Mouse (Mus musculus): Measurements from ENCODE around the gene Fli1. TPM values are rescaled to one million over a fixed set of nuclear protein-coding genes. Genes with fewer than 3 reads are reported as not detected.

The Fli1 gene
- polyA plus RNA-seq, 1 experiment = 24.4 TPM

GRCm38 (mm10) chr9:32529594-32529993, 13.1 kb downstream of the Fli1 start:
- Histone ChIP-seq H3K27me3 (ENCODE audit: control insufficient read depth, insufficient read depth, low read length) (no peaks in the 10 kb centered on the region), H3K4me1 (ENCODE audit: control insufficient read depth, insufficient read depth, insufficient read length) (peaks cover 33% of the 10 kb centered on the region), H3K36me3 (ENCODE audit: control insufficient read depth, insufficient read depth, low read length) (peaks cover 5% of the 10 kb centered on the region; the same call in 1 of the 2 replicates), H3K4me3 (ENCODE audit: extremely low read depth, insufficient read depth, insufficient read length) (no peak overlapping the region), H3K27ac (ENCODE audit: insufficient read depth, low read length) (no peak overlapping the region)
- 48% methylated on average over 5 of the region's 5 CpGs for WGBS
- TF ChIP-seq POLR2A (IDR thresholded peaks at IDR 0.05; ENCODE audit: low read depth, low read length) (no peak), CTCF (IDR thresholded peaks at IDR 0.05; ENCODE audit: extremely low read depth, insufficient read depth, insufficient read length, insufficient replicate concordance) (no peak)
- DNase-seq (ENCODE audit: low read depth in 1 of 2, low spot score in 2 of 2) = no peak

DNA sequence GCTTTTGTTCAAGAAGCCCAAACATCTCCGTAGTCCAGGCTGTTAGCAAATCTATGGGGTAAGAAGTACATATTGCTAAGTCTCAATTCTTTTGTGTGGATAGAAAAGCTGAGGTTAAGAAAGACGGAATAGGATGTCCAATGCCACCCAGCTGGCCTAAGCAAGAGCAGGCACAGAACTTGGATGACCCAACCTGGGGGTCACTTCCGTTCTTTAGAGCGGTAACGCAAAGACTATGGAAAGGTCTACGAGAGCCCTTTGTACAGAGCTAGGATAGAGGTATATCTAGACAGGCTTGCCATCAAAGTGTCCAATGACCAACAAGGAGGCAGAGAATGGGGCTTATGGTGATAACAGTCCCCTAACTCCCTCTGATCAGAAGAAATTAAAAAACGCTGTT, 15.3 kb downstream of the Fli1 start:
- H3K27ac ChIP-seq (ENCODE audit: insufficient read depth, low read length) = no peak overlapping the region
- H3K27me3 ChIP-seq (ENCODE audit: control insufficient read depth, insufficient read depth, low read length) = no peaks in the 10 kb centered on the region
- H3K36me3 ChIP-seq (ENCODE audit: control insufficient read depth, insufficient read depth, low read length) = peaks cover 5% of the 10 kb centered on the region; the same call in 1 of the 2 replicates
- H3K4me3 ChIP-seq (ENCODE audit: extremely low read depth, insufficient read depth, insufficient read length) = no peak overlapping the region
- WGBS = 89% methylated on average over 7 of the region's 7 CpGs
- no peak for DNase-seq (ENCODE audit: low read depth in 1 of 2, low spot score in 2 of 2)
- H3K4me1 ChIP-seq (ENCODE audit: control insufficient read depth, insufficient read depth, insufficient read length) = peaks cover 27% of the 10 kb centered on the region
- TF ChIP-seq POLR2A (IDR thresholded peaks at IDR 0.05; ENCODE audit: low read depth, low read length) (no peak), CTCF (IDR thresholded peaks at IDR 0.05; ENCODE audit: extremely low read depth, insufficient read depth, insufficient read length, insufficient replicate concordance) (no peak)

- 84% methylated on average over 5 of the region's 5 CpGs for WGBS
- Histone ChIP-seq H3K27ac (ENCODE audit: insufficient read depth, low read length) (no peak overlapping the region), H3K4me1 (ENCODE audit: control insufficient read depth, insufficient read depth, insufficient read length) (peaks cover 30% of the 10 kb centered on the region), H3K36me3 (ENCODE audit: control insufficient read depth, insufficient read depth, low read length) (peaks cover 5% of the 10 kb centered on the region; the same call in 1 of the 2 replicates), H3K27me3 (ENCODE audit: control insufficient read depth, insufficient read depth, low read length) (no peaks in the 10 kb centered on the region), H3K4me3 (ENCODE audit: extremely low read depth, insufficient read depth, insufficient read length) (no peak overlapping the region)
- DNase-seq (ENCODE audit: low read depth in 1 of 2, low spot score in 2 of 2) = no peak
- TF ChIP-seq POLR2A (IDR thresholded peaks at IDR 0.05; ENCODE audit: low read depth, low read length) (no peak), CTCF (IDR thresholded peaks at IDR 0.05; ENCODE audit: extremely low read depth, insufficient read depth, insufficient read length, insufficient replicate concordance) (no peak)
Measured at GRCm38 (mm10) chr9:32525787-32526186, 16.9 kb downstream of the Fli1 start.

DNA sequence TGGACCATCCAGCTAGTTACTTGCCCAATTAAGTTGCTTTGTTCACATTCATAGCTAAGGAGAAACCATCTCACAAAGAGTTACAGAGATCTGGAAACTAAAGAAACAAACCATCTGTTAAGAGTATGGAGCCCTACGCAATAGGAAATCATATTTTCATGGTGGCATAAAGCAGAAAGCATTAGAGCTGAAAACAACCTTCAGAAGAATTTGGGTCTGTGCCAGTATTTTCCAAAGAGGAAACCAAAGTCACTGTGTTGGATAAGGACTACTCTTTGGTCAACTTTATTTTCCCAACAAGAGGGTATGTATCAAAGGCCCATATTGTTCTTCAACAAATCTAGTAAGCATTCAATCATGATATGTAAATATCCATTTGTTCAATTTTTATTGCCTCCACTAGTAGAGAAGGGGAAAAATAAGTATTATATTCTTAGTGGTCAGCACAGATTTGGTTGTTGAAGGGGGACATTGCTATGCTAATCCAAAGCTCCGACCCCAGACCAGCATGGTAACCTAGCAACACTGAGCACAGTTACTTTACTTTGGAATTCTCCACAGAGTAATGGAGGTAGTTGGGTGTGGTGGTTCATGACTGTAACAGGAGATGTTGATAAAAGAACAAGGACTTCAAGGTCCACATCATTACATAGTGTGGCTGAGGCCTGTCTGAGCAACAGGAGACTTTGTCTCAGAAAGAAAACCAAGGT, 20.0 kb downstream of the Fli1 start:
- H3K27ac ChIP-seq (ENCODE audit: insufficient read depth, low read length) = no peak overlapping the region
- H3K4me1 ChIP-seq (ENCODE audit: control insufficient read depth, insufficient read depth, insufficient read length) = peaks cover 38% of the 10 kb centered on the region
- DNase-seq (ENCODE audit: low read depth in 1 of 2, low spot score in 2 of 2) = no peak
- peaks cover 8% of the 10 kb centered on the region; the same call in 1 of the 2 replicates for H3K36me3 ChIP-seq (ENCODE audit: control insufficient read depth, insufficient read depth, low read length)
- no peak overlapping the region for H3K4me3 ChIP-seq (ENCODE audit: extremely low read depth, insufficient read depth, insufficient read length)
- H3K27me3 ChIP-seq (ENCODE audit: control insufficient read depth, insufficient read depth, low read length) = no peaks in the 10 kb centered on the region
- TF ChIP-seq POLR2A (IDR thresholded peaks at IDR 0.05; ENCODE audit: low read depth, low read length) = no peak
- WGBS = 84% methylated on average over 2 of the region's 2 CpGs

GRCm38 (mm10) chr9:32521331-32521730, 21.3 kb downstream of the Fli1 start:
- TF ChIP-seq CTCF (IDR thresholded peaks at IDR 0.05; ENCODE audit: extremely low read depth, insufficient read depth, insufficient read length, insufficient replicate concordance) (no peak), POLR2A (IDR thresholded peaks at IDR 0.05; ENCODE audit: low read depth, low read length) (no peak)
- 39% methylated on average over 3 of the region's 3 CpGs for WGBS
- Histone ChIP-seq H3K27me3 (ENCODE audit: control insufficient read depth, insufficient read depth, low read length) (no peaks in the 10 kb centered on the region), H3K4me1 (ENCODE audit: control insufficient read depth, insufficient read depth, insufficient read length) (peaks cover 48% of the 10 kb centered on the region), H3K4me3 (ENCODE audit: extremely low read depth, insufficient read depth, insufficient read length) (no peak overlapping the region), H3K36me3 (ENCODE audit: control insufficient read depth, insufficient read depth, low read length) (peaks cover 5% of the 10 kb centered on the region; the same call in 1 of the 2 replicates), H3K27ac (ENCODE audit: insufficient read depth, low read length) (no peak overlapping the region)
- DNase-seq (ENCODE audit: low read depth in 1 of 2, low spot score in 2 of 2) = no peak

DNA sequence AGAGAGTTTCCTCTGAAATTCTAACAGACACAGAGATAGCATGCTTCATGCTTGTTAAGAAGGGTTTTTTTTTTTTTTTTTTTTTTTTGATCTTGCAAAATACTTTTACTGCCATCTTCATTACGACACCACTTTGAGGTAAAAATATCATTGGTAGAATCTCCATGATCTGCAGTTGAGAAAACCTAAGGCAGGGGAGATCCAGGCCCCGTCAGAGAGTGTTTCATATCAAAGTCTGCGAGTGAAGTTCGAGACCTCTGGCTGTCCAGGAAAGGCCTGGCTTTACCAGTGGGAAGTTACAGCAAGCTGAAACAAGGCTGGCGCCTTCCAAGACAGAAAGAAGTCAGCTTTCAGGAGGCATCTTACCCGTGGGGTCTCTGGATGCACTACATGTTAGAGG, 21.8 kb downstream of the Fli1 start:
- Histone ChIP-seq H3K36me3 (ENCODE audit: control insufficient read depth, insufficient read depth, low read length) (peaks cover 5% of the 10 kb centered on the region; the same call in 1 of the 2 replicates), H3K27me3 (ENCODE audit: control insufficient read depth, insufficient read depth, low read length) (no peaks in the 10 kb centered on the region), H3K4me1 (ENCODE audit: control insufficient read depth, insufficient read depth, insufficient read length) (peaks cover 49% of the 10 kb centered on the region), H3K27ac (ENCODE audit: insufficient read depth, low read length) (peak overlapping the region; percentile 35), H3K4me3 (ENCODE audit: extremely low read depth, insufficient read depth, insufficient read length) (no peak overlapping the region)
- no peak for TF ChIP-seq POLR2A (IDR thresholded peaks at IDR 0.05; ENCODE audit: low read depth, low read length)
- no peak for TF ChIP-seq CTCF (IDR thresholded peaks at IDR 0.05; ENCODE audit: extremely low read depth, insufficient read depth, insufficient read length, insufficient replicate concordance)
- DNase-seq (ENCODE audit: low read depth in 1 of 2, low spot score in 2 of 2) = no peak
- WGBS = 59% methylated on average over 6 of the region's 6 CpGs
